Mouse (Mus musculus): ENCODE measurements around the gene Cpeb4.

Cpeb4 gene

GRCm38 (mm10) chr11:31974132-31974531, 102.1 kb downstream of the Cpeb4 start:
- DNase-seq (ENCODE audit: low read depth, low spot score), result no peak

GRCm38 (mm10) chr11:31974826-31975225, 102.8 kb downstream of the Cpeb4 start:
- DNase-seq (ENCODE audit: low read depth, low spot score), result no peak

GRCm38 (mm10) chr11:31975678-31976077, 103.7 kb downstream of the Cpeb4 start:
- no peak for DNase-seq (ENCODE audit: low read depth, low spot score)

GRCm38 (mm10) chr11:31976137-31976536, 104.1 kb downstream of the Cpeb4 start:
- no peak for DNase-seq (ENCODE audit: low read depth, low spot score)

- peak; percentile 64 for DNase-seq (ENCODE audit: low read depth, low spot score)
Measured at GRCm38 (mm10) chr11:31980089-31980488, 108.1 kb downstream of the Cpeb4 start.

GRCm38 (mm10) chr11:31981830-31982229, 109.8 kb downstream of the Cpeb4 start:
- no peak for DNase-seq (ENCODE audit: low read depth, low spot score)

GRCm38 (mm10) chr11:31982247-31982943, 110.4 kb downstream of the Cpeb4 start:
- peak; percentile 92 for DNase-seq (ENCODE audit: low read depth, low spot score)

- no peak for DNase-seq (ENCODE audit: low read depth, low spot score)
Measured at GRCm38 (mm10) chr11:31983249-31983648, 111.2 kb downstream of the Cpeb4 start.

- no peak for DNase-seq (ENCODE audit: low read depth, low spot score)
Measured at GRCm38 (mm10) chr11:31984786-31985185, 112.8 kb downstream of the Cpeb4 start.

All from R1 (cell line).